Mouse (Mus musculus) erythroblast, embryonic 14.5 days (primary cell): ENCODE results near the gene Maip1. TPM values are rescaled to one million over a fixed set of nuclear protein-coding genes. Genes with fewer than 3 reads are reported as not detected.

Experiments used
- H3K27me3 ChIP-seq: 2 replicates; pipeline ENCODE4 v1.6.1; 2012; ENCODE audit warnings: inconsistent platforms; ENCODE audit not compliant: control insufficient read depth
- H3K36me3 ChIP-seq: 2 replicates; pipeline ENCODE4 v1.6.1; 2012; ENCODE audit warnings: mild to moderate bottlenecking, inconsistent platforms; ENCODE audit not compliant: control insufficient read depth
- H3K4me1 ChIP-seq: 2 replicates; pipeline ENCODE4 v1.6.1; 2012; ENCODE audit warnings: inconsistent platforms; ENCODE audit not compliant: control insufficient read depth
- H3K4me3 ChIP-seq: replicated peaks from 2 replicates; pipeline ENCODE3; 2012; ENCODE audit warnings: moderate library complexity, mild to moderate bottlenecking, inconsistent platforms
- H3K9me3 ChIP-seq: 2 replicates; pipeline ENCODE4 v1.6.1; 2012; ENCODE audit warnings: low read length, inconsistent platforms, mixed read lengths; ENCODE audit not compliant: control insufficient read depth
- GATA1 ChIP-seq: IDR thresholded peaks from 2 replicates; pipeline ENCODE4 v1.6.1; 2012; ENCODE audit warnings: low read length, inconsistent platforms, mixed read lengths
- TAL1 ChIP-seq: IDR thresholded peaks from 3 replicates; pipeline ENCODE4 v1.6.1; 2012; ENCODE audit warnings: low read length, inconsistent platforms, mixed read lengths
- polyA plus RNA-seq: library from polyadenylated mRNA; stranded (reverse); fragments of >175 nt; gene quantifications from 2 replicates; pipeline ENCODE4 v1.2.3, GENCODE M21; 2012

Gene Maip1
- polyA plus RNA-seq, 1 experiment: 1.6 TPM

DNA sequence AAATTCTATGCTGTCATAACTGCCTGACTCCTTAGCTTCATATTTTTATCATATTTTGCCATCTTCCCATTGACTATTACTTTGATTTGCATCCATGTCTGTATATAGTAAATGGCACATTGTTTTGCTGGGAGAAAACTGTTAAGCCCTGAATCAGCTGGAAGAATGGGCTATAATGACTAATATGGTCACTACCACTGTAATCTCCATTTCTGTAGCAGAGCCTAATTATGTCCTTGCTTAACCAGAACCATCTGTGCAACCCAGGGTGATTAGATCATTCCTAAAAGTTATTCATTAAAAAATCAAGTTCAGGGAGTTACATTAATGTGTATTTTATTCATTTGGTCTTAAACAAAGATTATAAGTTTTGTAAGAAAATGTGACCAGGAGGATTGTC is 19.6 kb upstream of the Maip1 start:
- TF ChIP-seq TAL1 (no peak), GATA1 (no peak)
- Histone ChIP-seq H3K27me3 (no peaks in the 10 kb centered on the region), H3K4me1 (no peaks in the 10 kb centered on the region), H3K36me3 (peaks cover 28% of the 10 kb centered on the region), H3K4me3 (no peak overlapping the region), H3K9me3 (no peaks in the 10 kb centered on the region)

DNA sequence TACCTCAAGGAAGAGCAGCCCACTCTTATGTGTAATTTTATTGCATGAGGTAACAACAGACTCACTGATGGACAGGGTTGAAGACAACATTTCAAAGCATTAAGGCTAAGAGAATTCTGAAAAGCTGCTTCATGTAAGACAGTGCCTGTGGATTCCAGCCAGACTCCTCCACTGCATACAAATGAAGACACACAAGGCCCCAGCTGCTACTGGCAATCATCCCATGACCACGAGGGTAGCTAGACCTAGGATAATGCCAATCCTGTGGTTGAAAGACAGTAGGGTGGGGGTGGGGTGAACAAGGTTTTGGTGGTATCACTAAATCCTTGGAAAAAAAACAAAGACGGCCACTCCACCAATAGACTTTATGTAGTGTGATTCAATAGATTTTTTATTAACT is 18.3 kb upstream of the Maip1 start:
- H3K9me3 ChIP-seq: no peaks in the 10 kb centered on the region
- no peak overlapping the region for H3K4me3 ChIP-seq
- TF ChIP-seq GATA1 (no peak), TAL1 (no peak)
- H3K4me1 ChIP-seq: no peaks in the 10 kb centered on the region
- peaks cover 38% of the 10 kb centered on the region for H3K36me3 ChIP-seq
- H3K27me3 ChIP-seq: no peaks in the 10 kb centered on the region

DNA sequence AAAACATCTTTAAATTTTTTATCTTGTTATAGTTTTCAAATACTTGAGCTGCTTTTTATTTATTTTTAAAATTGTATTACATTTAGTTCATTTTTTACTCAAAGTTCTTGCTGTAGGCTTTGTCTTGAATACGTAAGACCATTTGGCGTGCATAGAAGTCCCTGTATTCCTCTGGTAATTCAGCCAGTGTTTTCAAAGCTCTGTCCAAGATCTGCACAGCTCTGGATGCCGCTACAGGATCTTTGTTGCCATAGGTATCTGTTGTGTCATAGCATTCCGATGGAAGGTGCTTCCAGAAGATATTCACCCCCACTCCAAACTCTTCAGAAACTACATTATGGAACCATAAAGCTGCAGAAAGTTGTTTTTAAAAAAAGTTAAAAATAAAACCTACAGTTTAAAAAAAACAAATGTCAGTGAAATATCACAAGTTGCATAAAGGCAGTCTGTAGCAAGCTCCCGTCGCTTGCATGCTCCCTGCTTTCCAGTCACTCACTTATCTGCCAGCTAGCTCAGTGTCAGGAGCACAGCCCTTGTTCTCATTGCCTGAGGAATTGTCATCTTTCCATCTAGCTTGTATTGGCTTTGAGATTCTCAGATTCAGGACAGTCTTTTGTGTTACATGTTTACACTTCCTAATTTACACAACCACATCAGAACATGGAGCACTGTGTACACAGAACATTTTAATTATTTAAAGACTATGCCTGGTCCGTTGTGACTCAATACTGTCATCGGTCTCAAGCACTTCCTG is 17.5 kb upstream of the Maip1 start:
- H3K4me1 ChIP-seq: no peaks in the 10 kb centered on the region
- peaks cover 45% of the 10 kb centered on the region for H3K36me3 ChIP-seq
- no peak for TF ChIP-seq TAL1
- TF ChIP-seq GATA1: no peak
- H3K27me3 ChIP-seq: no peaks in the 10 kb centered on the region
- H3K4me3 ChIP-seq: no peak overlapping the region
- H3K9me3 ChIP-seq: no peaks in the 10 kb centered on the region

DNA sequence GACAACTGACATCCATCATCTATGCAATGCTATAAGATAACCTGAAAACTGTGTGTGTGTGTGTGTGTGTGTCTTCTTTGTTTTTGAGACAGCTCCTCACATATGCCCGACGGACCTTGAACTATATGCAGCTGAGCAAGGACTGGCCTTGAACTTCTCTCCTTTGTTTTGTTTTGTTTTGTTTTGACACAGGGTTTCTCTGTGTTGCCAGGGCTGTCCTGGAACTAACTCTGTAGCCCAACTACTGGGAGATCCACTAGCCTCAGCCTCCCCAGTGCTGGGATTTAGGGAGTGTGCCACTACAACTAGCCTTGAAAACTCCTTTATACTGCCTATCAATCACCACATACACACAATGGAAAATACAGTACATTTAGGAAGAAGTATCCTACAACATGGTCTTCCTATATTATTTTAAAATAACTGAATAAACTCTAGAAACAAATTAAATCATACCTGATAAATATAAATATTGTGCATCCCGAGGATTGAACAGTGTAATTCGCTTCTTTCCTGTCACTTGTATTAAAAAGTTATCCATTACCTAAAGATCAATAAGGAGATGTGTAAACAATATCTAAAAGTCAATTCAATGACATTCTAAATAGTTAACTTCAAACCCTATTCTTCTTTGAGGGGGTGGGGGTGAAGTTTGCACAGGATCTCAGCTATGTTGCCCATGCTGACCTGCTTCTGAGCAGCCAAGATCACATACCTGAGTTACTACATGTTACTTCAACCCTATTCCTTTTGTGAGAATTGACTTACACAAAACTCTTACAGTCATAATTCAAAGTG is 14.9 kb upstream of the Maip1 start:
- Histone ChIP-seq H3K36me3 (peaks cover 48% of the 10 kb centered on the region), H3K4me3 (no peak overlapping the region), H3K27me3 (no peaks in the 10 kb centered on the region), H3K4me1 (no peaks in the 10 kb centered on the region), H3K9me3 (no peaks in the 10 kb centered on the region)
- TF ChIP-seq GATA1: no peak
- no peak for TF ChIP-seq TAL1

DNA sequence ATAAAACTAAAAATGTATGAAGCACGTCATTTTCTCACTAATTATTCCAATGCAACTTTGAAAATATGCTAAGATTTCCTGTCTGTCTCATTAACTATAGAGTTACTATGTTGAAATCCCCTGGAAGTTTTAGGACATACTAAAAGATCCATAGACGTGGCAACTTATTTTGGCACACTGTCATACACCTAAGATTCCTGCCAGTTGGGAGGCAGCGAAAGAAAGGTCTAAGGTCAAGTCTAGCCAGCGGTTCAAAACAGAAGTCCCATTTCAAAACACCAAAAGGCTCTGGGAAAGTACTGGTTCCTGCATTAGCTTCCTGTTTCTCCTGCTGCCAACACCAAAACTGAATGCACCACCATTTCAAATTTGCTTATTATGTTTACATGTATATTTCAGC is 13.7 kb upstream of the Maip1 start:
- Histone ChIP-seq H3K36me3 (peaks cover 53% of the 10 kb centered on the region), H3K27me3 (no peaks in the 10 kb centered on the region), H3K9me3 (no peaks in the 10 kb centered on the region), H3K4me3 (no peak overlapping the region), H3K4me1 (no peaks in the 10 kb centered on the region)
- no peak for TF ChIP-seq GATA1
- no peak for TF ChIP-seq TAL1

DNA sequence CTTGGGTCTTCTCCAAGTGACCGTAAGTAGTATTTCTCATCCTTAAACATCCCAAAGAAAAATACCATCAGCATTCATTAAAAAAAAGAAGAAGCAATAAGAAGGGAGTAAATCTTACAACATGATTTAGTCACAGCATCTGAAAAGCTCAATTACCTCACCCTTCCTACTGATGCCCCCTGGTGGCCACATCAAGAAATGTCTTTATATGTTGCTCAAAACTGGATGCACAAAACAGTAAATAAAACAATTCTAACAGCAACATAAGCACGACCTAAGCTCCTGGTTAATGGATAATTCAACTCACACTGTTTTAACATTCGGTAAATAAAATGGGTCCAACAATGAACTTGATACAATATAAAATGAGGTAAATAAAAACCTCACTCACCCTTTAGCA is 12.1 kb upstream of the Maip1 start:
- Histone ChIP-seq H3K4me3 (no peak overlapping the region), H3K36me3 (peaks cover 52% of the 10 kb centered on the region), H3K27me3 (no peaks in the 10 kb centered on the region), H3K4me1 (no peaks in the 10 kb centered on the region), H3K9me3 (no peaks in the 10 kb centered on the region)
- TF ChIP-seq TAL1 (no peak), GATA1 (no peak)

DNA sequence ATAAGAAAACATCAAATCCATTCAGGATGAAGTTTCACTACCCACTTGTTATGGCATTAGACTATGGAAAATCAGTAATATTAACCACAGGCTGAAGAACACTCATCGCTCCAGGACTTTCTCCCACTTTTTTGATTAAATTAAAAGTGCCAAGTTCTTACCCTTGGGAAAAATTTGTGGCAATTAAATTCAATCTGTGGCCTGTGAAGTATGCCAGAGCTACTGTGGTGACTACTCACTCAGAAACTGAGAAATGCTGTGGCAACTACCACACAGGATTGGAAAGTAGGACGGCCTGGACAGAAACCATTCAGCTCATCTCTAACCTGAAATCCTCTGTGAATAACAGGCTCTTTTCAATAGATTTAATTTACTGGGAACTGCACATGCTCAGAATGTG is 5.8 kb upstream of the Maip1 start:
- H3K36me3 ChIP-seq: peaks cover 35% of the 10 kb centered on the region
- H3K4me3 ChIP-seq: no peak overlapping the region
- TF ChIP-seq GATA1 (no peak), TAL1 (no peak)
- no peaks in the 10 kb centered on the region for H3K9me3 ChIP-seq
- H3K4me1 ChIP-seq: peaks cover 3% of the 10 kb centered on the region
- H3K27me3 ChIP-seq: no peaks in the 10 kb centered on the region

DNA sequence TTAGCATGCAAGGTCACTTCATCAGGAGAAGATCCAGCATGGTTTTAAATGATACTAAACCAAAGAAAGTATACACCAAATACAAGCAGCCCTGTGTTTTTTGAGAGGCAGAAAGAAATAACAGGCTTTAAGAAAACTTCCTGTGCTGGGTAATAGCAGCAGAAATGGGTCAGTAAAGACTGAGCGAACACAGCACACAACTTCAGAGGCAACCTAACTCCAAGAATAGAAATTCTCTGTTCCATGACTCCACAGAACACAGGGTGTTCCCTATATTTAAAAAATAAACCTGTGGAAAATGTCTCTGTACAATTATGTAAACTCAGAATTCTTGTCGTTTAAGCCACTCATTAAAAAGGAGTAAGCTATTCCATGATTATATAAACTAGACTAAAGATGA is 5.3 kb upstream of the Maip1 start:
- no peaks in the 10 kb centered on the region for H3K27me3 ChIP-seq
- H3K4me1 ChIP-seq: peaks cover 9% of the 10 kb centered on the region
- peaks cover 32% of the 10 kb centered on the region for H3K36me3 ChIP-seq
- no peak overlapping the region for H3K4me3 ChIP-seq
- TF ChIP-seq TAL1 (no peak), GATA1 (no peak)
- H3K9me3 ChIP-seq: no peaks in the 10 kb centered on the region

DNA sequence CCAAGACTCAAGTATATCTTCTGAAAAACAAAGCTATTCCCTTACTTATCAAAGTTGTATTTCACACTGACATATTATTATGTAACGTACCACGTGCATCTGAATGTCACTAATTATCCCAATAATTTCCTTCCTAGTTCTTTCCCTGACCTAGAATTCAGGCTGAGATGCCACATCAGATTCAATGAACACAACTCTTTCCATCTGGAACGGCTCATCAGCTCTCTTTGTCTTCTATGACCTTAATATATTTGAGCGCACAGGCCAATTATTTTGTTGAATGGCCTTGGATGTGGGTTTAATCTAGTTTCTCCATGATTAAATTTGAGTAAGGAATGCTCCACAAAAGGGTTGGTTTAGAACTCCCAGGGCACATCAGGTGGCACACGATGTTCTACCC is 4.0 kb upstream of the Maip1 start:
- peaks cover 15% of the 10 kb centered on the region for H3K4me1 ChIP-seq
- TF ChIP-seq TAL1: no peak
- no peak for TF ChIP-seq GATA1
- H3K4me3 ChIP-seq: no peak overlapping the region
- peaks cover 25% of the 10 kb centered on the region for H3K36me3 ChIP-seq
- no peaks in the 10 kb centered on the region for H3K9me3 ChIP-seq
- H3K27me3 ChIP-seq: no peaks in the 10 kb centered on the region
